Mouse (Mus musculus): ENCODE data around the gene Igfn1. TPM values are rescaled to one million over a fixed set of nuclear protein-coding genes. Genes with fewer than 3 reads are reported as not detected.

The Igfn1 gene
- polyA plus RNA-seq, 1 experiment, result not detected

DNA sequence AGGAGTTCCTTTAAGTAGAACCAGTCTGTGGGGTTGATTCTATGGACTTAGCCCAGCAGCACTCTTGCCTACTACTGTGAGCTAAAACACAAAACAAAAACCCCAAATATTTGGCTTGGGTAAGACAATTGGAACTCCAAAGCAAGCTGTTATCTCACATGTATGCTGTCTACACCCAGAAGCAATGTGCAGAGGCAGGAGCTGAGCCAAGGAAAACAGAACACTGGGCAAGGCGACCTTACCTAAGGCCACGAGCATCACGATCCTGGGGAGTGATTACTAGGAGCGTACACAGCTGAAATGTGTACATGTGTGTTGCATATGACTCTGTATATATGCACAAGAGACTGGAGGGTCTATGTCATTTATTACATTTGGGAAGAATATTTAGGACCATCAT, 7.4 kb upstream of the Igfn1 start:
- Histone ChIP-seq H3K4me1 (ENCODE audit: control insufficient read depth, insufficient read depth, low read length) (peaks cover 6% of the 10 kb centered on the region), H3K4me3 (ENCODE audit: insufficient read depth, low read length) (no peak overlapping the region), H3K27ac (ENCODE audit: insufficient read depth, low read depth, low read length) (no peak overlapping the region)
- no peak for TF ChIP-seq POLR2A (IDR thresholded peaks at IDR 0.05; ENCODE audit: borderline replicate concordance, low read depth, low read length)

- TF ChIP-seq POLR2A (IDR thresholded peaks at IDR 0.05; ENCODE audit: borderline replicate concordance, low read depth, low read length), result no peak
- TF ChIP-seq CTCF (IDR thresholded peaks at IDR 0.05; ENCODE audit: low read depth, low read length), result no peak
- peaks cover 6% of the 10 kb centered on the region; the same call in 1 of the 2 replicates for H3K4me1 ChIP-seq (ENCODE audit: control insufficient read depth, insufficient read depth, low read length)
- H3K4me3 ChIP-seq (ENCODE audit: insufficient read depth, low read length), result no peak overlapping the region
- H3K27ac ChIP-seq (ENCODE audit: insufficient read depth, low read depth, low read length), result no peak overlapping the region
These were observed 4.1 kb upstream of the Igfn1 start for GRCm38 (mm10) chr1:136010247-136010646.

- TF ChIP-seq CTCF (IDR thresholded peaks at IDR 0.05; ENCODE audit: low read depth, low read length) (no peak), POLR2A (IDR thresholded peaks at IDR 0.05; ENCODE audit: borderline replicate concordance, low read depth, low read length) (no peak)
- peaks cover 6% of the 10 kb centered on the region; the same call in 1 of the 2 replicates for H3K4me1 ChIP-seq (ENCODE audit: control insufficient read depth, insufficient read depth, low read length)
- peak overlapping the region; percentile 70 for H3K4me3 ChIP-seq (ENCODE audit: insufficient read depth, low read length)
- no peak overlapping the region for H3K27ac ChIP-seq (ENCODE audit: insufficient read depth, low read depth, low read length)
These were observed 2.0 kb upstream of the Igfn1 start for GRCm38 (mm10) chr1:136008159-136008533.

- Histone ChIP-seq H3K4me1 (ENCODE audit: control insufficient read depth, insufficient read depth, low read length) (peaks cover 6% of the 10 kb centered on the region; the same call in 1 of the 2 replicates), H3K27ac (ENCODE audit: insufficient read depth, low read depth, low read length) (no peak within 1 kb of the TSS), H3K4me3 (ENCODE audit: insufficient read depth, low read length) (peak within 1 kb of the TSS; percentile 70)
- TF ChIP-seq POLR2A (IDR thresholded peaks at IDR 0.05; ENCODE audit: borderline replicate concordance, low read depth, low read length) (no peak), CTCF (IDR thresholded peaks at IDR 0.05; ENCODE audit: low read depth, low read length) (no peak)
These were observed 1.3 kb upstream of the Igfn1 start, which contains the start of gene Tmem9 for GRCm38 (mm10) chr1:136007211-136008158. Tmem9 (plus strand) TSS chr1:136008150.

GRCm38 (mm10) chr1:136001438-136001837, 4.7 kb downstream of the Igfn1 start:
- H3K4me3 ChIP-seq (ENCODE audit: insufficient read depth, low read length), result no peak overlapping the region
- no peak overlapping the region for H3K27ac ChIP-seq (ENCODE audit: insufficient read depth, low read depth, low read length)
- H3K4me1 ChIP-seq (ENCODE audit: control insufficient read depth, insufficient read depth, low read length), result no peaks in the 10 kb centered on the region
- TF ChIP-seq POLR2A (IDR thresholded peaks at IDR 0.05; ENCODE audit: borderline replicate concordance, low read depth, low read length) (no peak), CTCF (IDR thresholded peaks at IDR 0.05; ENCODE audit: low read depth, low read length) (no peak)

DNA sequence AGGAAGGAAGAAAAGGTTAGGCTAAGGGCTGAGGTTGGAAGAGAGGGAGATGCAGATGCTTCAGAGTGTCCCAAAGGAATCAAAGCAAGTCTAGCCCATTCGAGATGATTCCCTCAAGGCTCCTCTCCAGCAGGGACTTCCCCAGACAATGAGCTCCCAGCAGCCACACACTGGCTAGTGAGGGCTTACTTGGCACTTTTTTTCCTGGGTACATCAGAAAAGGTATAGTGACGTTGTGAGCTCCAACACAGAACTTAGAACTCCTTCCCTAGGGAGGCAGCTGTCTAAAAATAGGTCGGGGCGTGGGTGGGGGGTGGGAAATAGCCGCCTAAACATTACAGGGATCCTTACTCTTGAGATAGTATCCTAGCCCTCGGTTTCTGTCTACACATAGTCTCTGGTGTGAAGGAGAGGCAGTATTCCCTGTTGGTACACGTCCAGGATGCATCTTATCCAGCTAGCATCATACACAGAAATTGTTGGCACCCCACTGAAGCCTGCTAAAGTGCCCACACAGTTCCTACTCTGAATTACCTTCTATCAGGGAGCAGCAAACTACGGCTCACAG, 6.3 kb downstream of the Igfn1 start:
- H3K4me3 ChIP-seq (ENCODE audit: insufficient read depth, low read length), result no peak overlapping the region
- no peaks in the 10 kb centered on the region for H3K4me1 ChIP-seq (ENCODE audit: control insufficient read depth, insufficient read depth, low read length)
- TF ChIP-seq CTCF (IDR thresholded peaks at IDR 0.05; ENCODE audit: low read depth, low read length) (no peak), POLR2A (IDR thresholded peaks at IDR 0.05; ENCODE audit: borderline replicate concordance, low read depth, low read length) (no peak)
- H3K27ac ChIP-seq (ENCODE audit: insufficient read depth, low read depth, low read length), result no peak overlapping the region

DNA sequence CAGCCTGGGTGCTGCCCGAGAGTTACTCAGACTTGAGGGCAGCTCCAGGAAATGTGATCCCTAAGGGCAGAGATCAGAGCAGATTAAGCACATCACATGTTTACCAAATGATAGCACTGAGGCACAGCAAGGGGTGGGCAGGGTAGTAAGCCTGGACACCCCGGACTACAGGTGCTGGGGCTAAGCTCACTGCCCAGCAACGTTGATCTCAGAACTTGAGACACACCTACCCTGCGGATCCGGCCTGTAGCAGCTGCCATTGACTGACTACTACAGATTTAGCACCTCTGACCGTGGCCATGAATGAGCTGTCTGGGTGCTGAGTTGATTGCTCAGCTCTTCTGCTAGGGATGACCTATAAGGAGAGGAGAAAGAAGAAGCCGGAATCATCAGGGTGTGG, 8.6 kb downstream of the Igfn1 start:
- Histone ChIP-seq H3K4me3 (ENCODE audit: insufficient read depth, low read length) (no peak overlapping the region), H3K27ac (ENCODE audit: insufficient read depth, low read depth, low read length) (no peak overlapping the region), H3K4me1 (ENCODE audit: control insufficient read depth, insufficient read depth, low read length) (no peaks in the 10 kb centered on the region)
- no peak for TF ChIP-seq CTCF (IDR thresholded peaks at IDR 0.05; ENCODE audit: low read depth, low read length)
- TF ChIP-seq POLR2A (IDR thresholded peaks at IDR 0.05; ENCODE audit: borderline replicate concordance, low read depth, low read length), result no peak

DNA sequence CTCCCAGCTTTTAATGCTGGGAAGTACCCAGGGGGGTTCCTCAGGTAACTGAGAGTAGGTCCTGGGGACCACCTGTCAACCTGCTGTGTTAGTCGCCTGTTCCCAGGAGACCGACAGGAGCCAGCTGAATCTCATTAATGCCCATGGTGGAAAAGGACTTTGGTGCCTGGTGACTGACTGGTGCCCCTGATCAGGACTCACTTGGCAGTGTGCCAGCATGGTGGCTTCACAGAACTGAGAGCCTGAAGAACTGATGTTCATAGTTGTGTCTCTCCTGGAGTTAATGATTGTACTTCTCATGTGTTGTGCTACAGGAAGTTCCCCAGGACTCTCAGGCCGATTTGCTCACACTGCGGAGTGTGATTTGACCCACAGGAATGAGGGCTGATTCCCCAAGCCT, 12.7 kb downstream of the Igfn1 start:
- Histone ChIP-seq H3K4me1 (ENCODE audit: control insufficient read depth, insufficient read depth, low read length) (no peaks in the 10 kb centered on the region), H3K27ac (ENCODE audit: insufficient read depth, low read depth, low read length) (no peak overlapping the region), H3K4me3 (ENCODE audit: insufficient read depth, low read length) (no peak overlapping the region)
- no peak for TF ChIP-seq CTCF (IDR thresholded peaks at IDR 0.05; ENCODE audit: low read depth, low read length)
- no peak for TF ChIP-seq POLR2A (IDR thresholded peaks at IDR 0.05; ENCODE audit: borderline replicate concordance, low read depth, low read length)

- no peak for TF ChIP-seq CTCF (IDR thresholded peaks at IDR 0.05; ENCODE audit: low read depth, low read length)
- TF ChIP-seq POLR2A (IDR thresholded peaks at IDR 0.05; ENCODE audit: borderline replicate concordance, low read depth, low read length), result no peak
- H3K27ac ChIP-seq (ENCODE audit: insufficient read depth, low read depth, low read length), result no peak overlapping the region
- H3K4me1 ChIP-seq (ENCODE audit: control insufficient read depth, insufficient read depth, low read length), result no peaks in the 10 kb centered on the region
- H3K4me3 ChIP-seq (ENCODE audit: insufficient read depth, low read length), result no peak overlapping the region
These were observed 16.3 kb downstream of the Igfn1 start for GRCm38 (mm10) chr1:135989876-135990275.

GRCm38 (mm10) chr1:135984105-135984504, 22.0 kb downstream of the Igfn1 start:
- TF ChIP-seq POLR2A (IDR thresholded peaks at IDR 0.05; ENCODE audit: borderline replicate concordance, low read depth, low read length) (no peak), CTCF (IDR thresholded peaks at IDR 0.05; ENCODE audit: low read depth, low read length) (no peak)
- Histone ChIP-seq H3K4me1 (ENCODE audit: control insufficient read depth, insufficient read depth, low read length) (no peaks in the 10 kb centered on the region), H3K4me3 (ENCODE audit: insufficient read depth, low read length) (no peak overlapping the region), H3K27ac (ENCODE audit: insufficient read depth, low read depth, low read length) (no peak overlapping the region)
